Mouse (Mus musculus) ES-Bruce4 (cell line): ENCODE data around the gene Cmklr1.

Experiments used
- CTCF ChIP-seq: IDR thresholded peaks from one replicate; pipeline ENCODE4 v1.8.1; 2011; ENCODE audit warnings: low read depth, low read length
- POLR2A ChIP-seq: IDR thresholded peaks from one replicate; pipeline ENCODE4 v1.8.1; 2011; ENCODE audit warnings: low read length; ENCODE audit not compliant: insufficient read depth

- TF ChIP-seq CTCF (no peak), POLR2A (no peak)
These were observed 28.7 kb upstream of the Cmklr1 start for GRCm38 (mm10) chr5:113678743-113679452.
